8 mouse cellular contexts compared by ENCODE assay signal in genomic region chr19:5294972-5295735, GRCm38 (mm10). TPM values are rescaled to one million over a fixed set of nuclear protein-coding genes. Genes with fewer than 3 reads are reported as not detected.
DNase-seq lines count a peak whose midpoint lies in the region; ATAC-seq lines count a peak whose summit lies in the region.

Gene Sf3b2 (minus strand): TSS chr19:5295455.

- H3K4me2 ChIP-seq in hindbrain, embryonic 11.5 days (replicated peaks; ENCODE audit: low read depth, low read length) = peak within 1 kb of the TSS; percentile 77

- no peaks in the 10 kb centered on the region for H3K27me3 ChIP-seq in hindbrain, embryonic 11.5 days (ENCODE audit: control insufficient read depth, insufficient read depth, low read length)

- H3K9ac ChIP-seq in hindbrain, embryonic 11.5 days (ENCODE audit: low read depth, low read length) = peak within 1 kb of the TSS; percentile 88

- H3K4me3 ChIP-seq in hindbrain, embryonic 11.5 days (ENCODE audit: low read depth, low read length) = peak within 1 kb of the TSS; percentile 88

- H3K36me3 ChIP-seq in hindbrain, embryonic 11.5 days (ENCODE audit: control insufficient read depth, insufficient read depth, low read length) = peaks cover 4% of the 10 kb centered on the region

- peak within 1 kb of the TSS; percentile 76 for H3K27ac ChIP-seq in hindbrain, embryonic 11.5 days (ENCODE audit: low read depth, low read length)

- H3K4me1 ChIP-seq in hindbrain, embryonic 11.5 days (replicated peaks; ENCODE audit: control insufficient read depth, insufficient read depth, low read length) = peaks cover 12% of the 10 kb centered on the region

- ATAC-seq in hindbrain, embryonic 11.5 days (ENCODE audit: low FRiP score) = peak; percentile 95

- peak; percentile 98 for DNase-seq in Muller cell, postnatal 12 days (ENCODE audit: inconsistent ontology term)
- peak; percentile 99 for DNase-seq in cerebellum, adult 9-11 months
- DNase-seq in frontal cortex, adult 2 months (ENCODE audit: extremely low spot score in 1 of 2, low spot score in 1 of 2) = peak; percentile 98 to 100
- peak; percentile 98 for DNase-seq in hindbrain, embryonic 11.5 days (ENCODE audit: low spot score)
- peak; percentile 98 to 99 for DNase-seq in layer of hippocampus, postnatal 10 days (ENCODE audit: low spot score in 2 of 2)
- peak; percentile 100 for DNase-seq in lung, postnatal 10 days
- DNase-seq in ovary, postnatal 36 days (ENCODE audit: low spot score) = peak; percentile 95
- peak; percentile 95 for DNase-seq in thymus, postnatal 25 days

- WGBS in hindbrain, embryonic 11.5 days = under 1% methylated on average over 46 of the region's 46 CpGs

- no peaks in the 10 kb centered on the region for H3K9me3 ChIP-seq in hindbrain, embryonic 11.5 days (ENCODE audit: control insufficient read depth, low read length)

RNA-seq across cellular contexts. Expression of gene Sf3b2, which starts in this region (rescaled TPM):
- 168 and 172 TPM in 2 replicates for polyA plus RNA-seq in frontal cortex, adult 2 months (2012; rRNA removed)
- polyA plus RNA-seq in hindbrain, embryonic 11.5 days (2014; fragmentation: Nextera tagmentation; extraction: Ambion mirVana) = 385 and 404 TPM in 2 replicates
- 100 to 1,000 TPM; 197 to 198 TPM for total RNA-seq in layer of hippocampus, postnatal 10 days (2021)

Comparison
In these comparisons a context has a peak if more than half of its experiments do, and no peak if none do; other contexts are left out.
1. Peak in every context shown above with its lines: DNase-seq, ATAC-seq, H3K4me3 ChIP-seq and H3K27ac ChIP-seq.